Mouse (Mus musculus) ES-Bruce4 (cell line): Measurements from ENCODE around the gene Eif4g3.

ENCODE experiments used
- CTCF ChIP-seq: IDR thresholded peaks from one replicate; pipeline ENCODE4 v1.8.1; 2011; ENCODE audit warnings: low read depth, low read length
- EP300 ChIP-seq: IDR thresholded peaks from 2 replicates; pipeline ENCODE4 v1.6.1; 2011; ENCODE audit warnings: low read depth, low read length; ENCODE audit not compliant: insufficient read depth
- POLR2A ChIP-seq: IDR thresholded peaks from one replicate; pipeline ENCODE4 v1.8.1; 2011; ENCODE audit warnings: low read length; ENCODE audit not compliant: insufficient read depth

DNA sequence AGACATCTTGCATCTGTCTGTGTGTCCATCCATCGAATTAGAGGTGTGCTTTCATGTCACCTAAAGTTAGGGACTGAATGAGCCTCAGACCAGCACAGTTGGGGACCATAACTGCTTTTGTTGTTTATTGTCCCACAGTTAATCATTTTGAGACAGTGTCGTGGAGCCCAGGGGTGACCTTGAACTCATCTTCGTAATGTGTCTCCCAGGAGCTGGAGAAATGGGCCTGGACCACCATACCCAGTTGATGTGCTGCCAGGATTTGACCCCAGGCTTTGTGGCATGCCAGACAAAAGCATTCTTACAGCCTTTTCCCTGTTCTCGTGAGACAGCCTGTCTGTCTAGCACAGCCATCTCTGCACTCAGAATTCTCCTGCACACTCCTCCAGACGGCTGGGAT is 63.8 kb downstream of the Eif4g3 start:
- TF ChIP-seq CTCF (no peak), EP300 (no peak), POLR2A (no peak)
